Mouse (Mus musculus) bone marrow macrophage, adult 2 months (primary cell): ENCODE data around the gene Tekt5.

Experiments used
- CTCF ChIP-seq: IDR thresholded peaks from 2 replicates; pipeline ENCODE4 v1.5.1; 2012; ENCODE audit warnings: low read depth, mild to moderate bottlenecking, low read length, moderate library complexity
- POLR2A ChIP-seq: IDR thresholded peaks from 2 replicates; pipeline ENCODE4 v1.6.1; 2012; ENCODE audit warnings: mild to moderate bottlenecking, low read depth, low read length, borderline replicate concordance

- TF ChIP-seq POLR2A, result no peak
- TF ChIP-seq CTCF, result no peak
These were observed 25.3 kb upstream of the Tekt5 start for GRCm38 (mm10) chr16:10420447-10421054.
